Mouse (Mus musculus) gastrocnemius, postnatal 36 days (tissue): ENCODE measurements around the gene Xrra1. TPM values are rescaled to one million over a fixed set of nuclear protein-coding genes. Genes with fewer than 3 reads are reported as not detected.
"Not testable (repeated sequence)": the region's sequence is repeated elsewhere in the genome, so short reads cannot be mapped to it uniquely, and the experiment has no call there.

Experiments used
- DNase-seq, 2 experiments: peaks; one replicate each; pipeline ENCODE4 v3.0.0; 2022
- intact Hi-C: fragments of 180-260 bp; cut with DNase I; formaldehyde crosslinking; loops from one replicate; pipeline ENCODE4 v1.15.1; 2025
- total RNA-seq, 2 experiments: library from RNA; stranded (reverse); gene quantifications; 2 replicates each; pipeline ENCODE4 v1.2.3; 2021

Gene Xrra1
- total RNA-seq, 2 experiments from 2014 or later, result 0.33 TPM; not detected in 1

- intact Hi-C loops, result no loop called here
- DNase-seq, result no peak
Observed at GRCm38 (mm10) chr7:99935758-99936157, 76.8 kb downstream of the Xrra1 start.

- intact Hi-C loops, result no loop called here
- no peak for DNase-seq
Observed at GRCm38 (mm10) chr7:99940669-99941068, 81.8 kb downstream of the Xrra1 start.

- intact Hi-C loops, result no loop called here
Observed at GRCm38 (mm10) chr7:99944520-99944919, 85.6 kb downstream of the Xrra1 start.

GRCm38 (mm10) chr7:99945012-99945411 lies 86.1 kb downstream of the Xrra1 start:
- intact Hi-C loops, DNase-seq: not testable (repeated sequence)

More at GRCm38 (mm10) chr7:99944520-99944919, 85.6 kb downstream of the Xrra1 start:
- no peak for DNase-seq

GRCm38 (mm10) chr7:99945939-99946338 lies 87.0 kb downstream of the Xrra1 start:
- intact Hi-C loops, result no loop called here
- DNase-seq, result no peak

- intact Hi-C loops, result no loop called here
- no peak for DNase-seq
Observed at GRCm38 (mm10) chr7:99946356-99946755, 87.4 kb downstream of the Xrra1 start.

GRCm38 (mm10) chr7:99947329-99947728 lies 88.4 kb downstream of the Xrra1 start:
- no peak for DNase-seq
- intact Hi-C loops, result no loop called here

- no peak for DNase-seq
- intact Hi-C loops, result no loop called here
Observed at GRCm38 (mm10) chr7:99953442-99954098, 94.7 kb downstream of the Xrra1 start.

- intact Hi-C loops, result no loop called here
- no peak for DNase-seq
Observed at GRCm38 (mm10) chr7:99954212-99954611, 95.3 kb downstream of the Xrra1 start.

- no peak for DNase-seq
- intact Hi-C loops, result no loop called here
Observed at GRCm38 (mm10) chr7:99956095-99956494, 97.2 kb downstream of the Xrra1 start.

- intact Hi-C loops, result no loop called here
- no peak for DNase-seq
Observed at GRCm38 (mm10) chr7:99957226-99957965, 98.5 kb downstream of the Xrra1 start.

GRCm38 (mm10) chr7:99960571-99960970 lies 101.7 kb downstream of the Xrra1 start:
- DNase-seq, intact Hi-C loops: not testable (repeated sequence)

- DNase-seq, result no peak
- intact Hi-C loops, result no loop called here
Observed at GRCm38 (mm10) chr7:99961518-99961917, 102.6 kb downstream of the Xrra1 start.

GRCm38 (mm10) chr7:99962536-99963236 lies 103.8 kb downstream of the Xrra1 start:
- DNase-seq, result no peak
- intact Hi-C loops, result no loop called here

- no peak for DNase-seq
- intact Hi-C loops, result no loop called here
Observed at GRCm38 (mm10) chr7:99963237-99963860, 104.4 kb downstream of the Xrra1 start.

GRCm38 (mm10) chr7:99965020-99965841 lies 106.3 kb downstream of the Xrra1 start:
- no peak for DNase-seq
- intact Hi-C loops, result no loop called here

GRCm38 (mm10) chr7:99966011-99966721 lies 107.2 kb downstream of the Xrra1 start:
- intact Hi-C loops, result no loop called here
- no peak for DNase-seq
